Mouse (Mus musculus) hindbrain, embryonic 13.5 days (tissue): ENCODE results near the gene Rnf144b. TPM values are rescaled to one million over a fixed set of nuclear protein-coding genes. Genes with fewer than 3 reads are reported as not detected.

Experiments used
- ATAC-seq: fragments of 200-750 bp; cut with Nextera tagmentation; 2 replicates; pipeline ENCODE4 v1.8.0; 2017; ENCODE audit warnings: moderate TSS enrichment; ENCODE audit not compliant: low FRiP score
- H3K27ac ChIP-seq: fragments of 300-500 bp; sonication (generic); 2 replicates; pipeline ENCODE4 v1.5.1; 2015; ENCODE audit warnings: inconsistent platforms, mild to moderate bottlenecking, moderate library complexity
- H3K27me3 ChIP-seq: fragments of 300-500 bp; sonication (generic); 2 replicates; pipeline ENCODE4 v1.6.1; 2015; ENCODE audit warnings: mild to moderate bottlenecking, inconsistent platforms
- H3K36me3 ChIP-seq: fragments of 300-500 bp; sonication (generic); 2 replicates; pipeline ENCODE4 v1.6.1; 2015; ENCODE audit warnings: mild to moderate bottlenecking, inconsistent platforms
- H3K4me1 ChIP-seq: fragments of 300-500 bp; sonication (generic); replicated peaks from 2 replicates; pipeline ENCODE4 v1.6.1; 2015; ENCODE audit warnings: inconsistent platforms
- H3K4me2 ChIP-seq: fragments of 300-500 bp; sonication (generic); 2 replicates; pipeline ENCODE4 v1.6.1; 2015; ENCODE audit warnings: inconsistent platforms, mild to moderate bottlenecking, moderate library complexity
- H3K4me3 ChIP-seq: fragments of 300-500 bp; sonication (generic); 2 replicates; pipeline ENCODE4 v1.5.1; 2015; ENCODE audit warnings: mild to moderate bottlenecking, inconsistent platforms
- H3K9ac ChIP-seq: fragments of 300-500 bp; sonication (generic); 2 replicates; pipeline ENCODE4 v1.6.1; 2015; ENCODE audit warnings: mild to moderate bottlenecking, inconsistent platforms
- H3K9me3 ChIP-seq: fragments of 300-500 bp; sonication (generic); 2 replicates; pipeline ENCODE4 v1.6.1; 2016; ENCODE audit warnings: inconsistent platforms
- WGBS: fragments of 180-500 bp; shearing (Covaris S2); methylation state at CpG from one replicate; pipeline ENCODE4 v1.1.7; 2015; 5-methylcytosine and 5-hydroxymethylcytosine counted together
- polyA plus RNA-seq: library from polyadenylated mRNA; unstranded; fragments of >200 nt; fragmentation: Nextera tagmentation; extraction: Ambion mirVana; gene quantifications from 2 replicates; pipeline ENCODE4 v1.2.1, GENCODE M21; 2015

Rnf144b gene
- polyA plus RNA-seq, 1 experiment from 2014 or later: 0.55 TPM

DNA sequence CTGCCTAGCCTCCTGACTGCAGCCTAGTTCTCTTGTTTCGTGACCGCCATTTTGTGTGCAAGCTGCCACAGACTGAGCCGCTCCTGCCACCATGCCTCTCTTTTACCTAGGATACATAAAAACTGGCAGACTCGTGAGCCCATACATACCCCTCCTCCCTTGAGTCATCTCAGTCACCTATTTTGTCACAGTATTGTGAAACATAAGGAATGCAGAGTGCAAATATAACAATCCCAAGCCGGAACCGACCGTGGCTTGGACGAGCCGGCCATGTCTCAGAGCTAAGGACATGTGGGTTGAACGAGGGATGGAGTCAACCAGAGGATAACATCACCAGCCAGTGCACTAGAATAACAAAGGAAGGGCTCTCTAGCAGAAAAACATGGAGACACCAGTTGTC is 91.4 kb downstream of the Rnf144b start:
- 96% methylated on average over 10 of the region's 10 CpGs for WGBS
- no peak for ATAC-seq

DNA sequence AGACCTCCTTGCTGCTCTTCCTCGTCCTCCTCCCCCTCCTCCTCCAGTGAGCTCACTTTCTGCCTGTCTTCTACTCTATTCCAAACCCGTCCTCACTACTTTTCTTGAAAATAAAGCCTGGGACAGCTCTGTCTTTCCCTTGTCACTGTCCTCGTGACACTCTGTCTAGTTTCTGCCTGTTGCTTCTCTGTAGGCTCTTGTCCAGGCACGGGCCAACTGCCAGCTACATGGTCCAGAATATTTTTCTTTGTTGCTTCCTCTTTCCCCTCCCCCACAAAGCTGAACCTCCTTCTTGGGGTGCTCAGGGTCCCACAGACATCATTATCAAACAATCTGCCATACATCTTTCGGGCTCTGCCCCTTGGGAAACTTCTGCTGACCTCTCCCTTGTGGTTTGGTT is 92.4 kb downstream of the Rnf144b start:
- Histone ChIP-seq H3K36me3 (no peaks in the 10 kb centered on the region), H3K27ac (no peak overlapping the region), H3K27me3 (no peaks in the 10 kb centered on the region), H3K4me3 (no peak overlapping the region), H3K4me1 (peaks cover 5% of the 10 kb centered on the region; the same call in 1 of the 2 replicates), H3K9ac (no peak overlapping the region), H3K4me2 (no peak overlapping the region), H3K9me3 (no peaks in the 10 kb centered on the region)
- 73% methylated on average over 5 of the region's 5 CpGs for WGBS
- no peak for ATAC-seq

More for the DNA sequence above, 91.4 kb downstream of the Rnf144b start:
- H3K27ac ChIP-seq: no peak overlapping the region
- H3K9me3 ChIP-seq: no peaks in the 10 kb centered on the region
- peaks cover 5% of the 10 kb centered on the region; the same call in 1 of the 2 replicates for H3K4me1 ChIP-seq
- no peak overlapping the region for H3K9ac ChIP-seq
- no peaks in the 10 kb centered on the region for H3K27me3 ChIP-seq
- no peak overlapping the region for H3K4me3 ChIP-seq
- no peaks in the 10 kb centered on the region for H3K36me3 ChIP-seq
- no peak overlapping the region for H3K4me2 ChIP-seq

DNA sequence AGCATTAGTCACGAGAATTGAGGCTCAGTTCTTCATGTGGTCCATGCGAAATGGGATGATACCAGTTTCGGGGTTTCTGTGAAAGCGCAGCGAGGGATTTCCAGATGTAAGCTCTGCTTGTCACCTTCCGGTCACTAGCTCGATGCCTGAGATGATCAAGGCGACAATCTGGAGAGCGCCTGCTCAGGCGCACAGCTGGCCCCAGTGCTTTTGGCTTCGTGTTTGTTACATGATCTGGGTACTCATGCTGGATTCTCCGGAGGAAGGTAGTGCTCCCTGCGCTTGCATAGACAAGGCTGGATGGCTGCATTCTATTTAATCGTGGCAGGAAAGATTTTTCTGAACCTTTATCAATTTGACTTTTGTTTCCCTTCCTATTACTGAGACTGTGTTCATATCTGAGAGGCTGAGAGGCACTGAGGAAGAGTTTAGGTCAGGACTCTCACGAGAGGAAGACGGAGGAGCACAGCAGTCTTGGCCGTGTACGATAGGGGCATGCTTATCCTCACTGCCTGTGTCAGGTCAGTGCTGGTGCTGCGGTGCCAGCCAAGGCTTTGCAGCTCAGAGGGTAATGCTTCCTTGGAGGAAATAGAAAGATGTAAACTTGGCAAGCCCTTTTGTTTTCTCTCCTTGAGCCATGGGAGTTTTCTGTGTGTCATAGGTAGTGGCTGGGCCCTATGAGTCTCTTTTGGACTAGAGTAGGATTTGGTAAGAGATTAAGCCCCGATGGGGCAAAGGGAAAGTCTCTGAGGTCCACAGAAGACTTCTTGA is 93.5 kb downstream of the Rnf144b start:
- H3K9ac ChIP-seq: no peak overlapping the region
- peaks cover 5% of the 10 kb centered on the region; the same call in 1 of the 2 replicates for H3K4me1 ChIP-seq
- no peaks in the 10 kb centered on the region for H3K9me3 ChIP-seq
- ATAC-seq: no peak
- H3K27ac ChIP-seq: no peak overlapping the region
- no peak overlapping the region for H3K4me3 ChIP-seq
- H3K27me3 ChIP-seq: no peaks in the 10 kb centered on the region
- H3K36me3 ChIP-seq: no peaks in the 10 kb centered on the region
- H3K4me2 ChIP-seq: no peak overlapping the region
- 91% methylated on average over 20 of the region's 20 CpGs for WGBS

DNA sequence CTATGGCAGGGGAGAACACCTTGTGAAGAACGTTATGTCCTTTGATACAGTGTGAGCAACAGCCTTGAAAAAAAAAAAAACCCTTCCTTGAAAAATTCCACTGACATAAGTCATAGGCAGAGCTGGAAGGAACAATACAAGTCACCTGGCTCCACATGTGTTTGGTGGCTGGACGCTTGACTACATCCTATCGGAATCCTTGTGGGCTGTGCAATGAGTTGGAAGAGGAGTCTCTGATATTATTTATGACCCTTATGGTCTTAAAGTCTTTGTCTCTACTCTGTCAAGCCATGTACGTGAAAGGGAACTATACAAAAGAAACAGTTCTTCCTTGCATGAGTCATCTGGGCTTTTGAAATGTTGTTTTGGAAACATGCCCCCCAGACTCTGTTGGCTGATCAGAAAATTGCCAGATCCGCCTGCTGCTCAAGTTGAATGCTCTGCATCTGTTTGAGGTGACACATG is 94.7 kb downstream of the Rnf144b start:
- H3K4me3 ChIP-seq: no peak overlapping the region
- peaks cover 5% of the 10 kb centered on the region; the same call in 1 of the 2 replicates for H3K4me1 ChIP-seq
- H3K27me3 ChIP-seq: no peaks in the 10 kb centered on the region
- no peaks in the 10 kb centered on the region for H3K36me3 ChIP-seq
- no peak overlapping the region for H3K4me2 ChIP-seq
- no peaks in the 10 kb centered on the region for H3K9me3 ChIP-seq
- no peak overlapping the region for H3K9ac ChIP-seq
- H3K27ac ChIP-seq: no peak overlapping the region
- WGBS: 79% methylated on average over 5 of the region's 5 CpGs
- no peak for ATAC-seq

DNA sequence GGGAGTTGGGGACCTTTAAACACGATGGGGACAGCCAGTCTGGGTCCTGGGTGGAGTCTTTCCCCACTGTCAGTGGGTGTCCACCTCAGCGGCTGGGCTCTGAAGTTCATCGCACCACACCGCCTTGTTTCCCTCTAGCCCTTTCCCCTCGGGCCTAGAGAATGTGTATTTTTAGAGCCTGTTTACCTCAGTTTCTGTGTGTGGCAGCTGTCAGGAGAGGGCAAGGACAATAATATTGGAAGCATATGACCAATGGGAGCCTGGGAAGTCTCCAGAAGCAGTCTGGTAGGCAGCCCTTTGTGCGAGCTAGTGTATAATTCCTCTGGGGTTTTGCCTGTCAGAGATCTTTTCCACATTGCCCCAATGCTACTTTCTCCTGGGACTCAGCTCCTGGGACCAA is 95.9 kb downstream of the Rnf144b start:
- no peaks in the 10 kb centered on the region for H3K36me3 ChIP-seq
- no peaks in the 10 kb centered on the region for H3K27me3 ChIP-seq
- no peak overlapping the region for H3K4me3 ChIP-seq
- H3K9me3 ChIP-seq: no peaks in the 10 kb centered on the region
- no peak overlapping the region for H3K4me2 ChIP-seq
- no peak for ATAC-seq
- no peak overlapping the region for H3K27ac ChIP-seq
- 73% methylated on average over 6 of the region's 6 CpGs for WGBS
- peaks cover 6% of the 10 kb centered on the region; the same call in 1 of the 2 replicates for H3K4me1 ChIP-seq
- H3K9ac ChIP-seq: no peak overlapping the region

- H3K9ac ChIP-seq: no peak overlapping the region
- no peak overlapping the region for H3K4me2 ChIP-seq
- ATAC-seq: no peak
- no peak overlapping the region for H3K4me3 ChIP-seq
- no peak overlapping the region for H3K27ac ChIP-seq
- no peaks in the 10 kb centered on the region for H3K27me3 ChIP-seq
- no peaks in the 10 kb centered on the region for H3K9me3 ChIP-seq
- H3K36me3 ChIP-seq: no peaks in the 10 kb centered on the region
- H3K4me1 ChIP-seq: peaks cover 22% of the 10 kb centered on the region
- WGBS: 87% methylated on average over 10 of the region's 10 CpGs
Measured at GRCm38 (mm10) chr13:47220426-47220825, 98.0 kb downstream of the Rnf144b start.

DNA sequence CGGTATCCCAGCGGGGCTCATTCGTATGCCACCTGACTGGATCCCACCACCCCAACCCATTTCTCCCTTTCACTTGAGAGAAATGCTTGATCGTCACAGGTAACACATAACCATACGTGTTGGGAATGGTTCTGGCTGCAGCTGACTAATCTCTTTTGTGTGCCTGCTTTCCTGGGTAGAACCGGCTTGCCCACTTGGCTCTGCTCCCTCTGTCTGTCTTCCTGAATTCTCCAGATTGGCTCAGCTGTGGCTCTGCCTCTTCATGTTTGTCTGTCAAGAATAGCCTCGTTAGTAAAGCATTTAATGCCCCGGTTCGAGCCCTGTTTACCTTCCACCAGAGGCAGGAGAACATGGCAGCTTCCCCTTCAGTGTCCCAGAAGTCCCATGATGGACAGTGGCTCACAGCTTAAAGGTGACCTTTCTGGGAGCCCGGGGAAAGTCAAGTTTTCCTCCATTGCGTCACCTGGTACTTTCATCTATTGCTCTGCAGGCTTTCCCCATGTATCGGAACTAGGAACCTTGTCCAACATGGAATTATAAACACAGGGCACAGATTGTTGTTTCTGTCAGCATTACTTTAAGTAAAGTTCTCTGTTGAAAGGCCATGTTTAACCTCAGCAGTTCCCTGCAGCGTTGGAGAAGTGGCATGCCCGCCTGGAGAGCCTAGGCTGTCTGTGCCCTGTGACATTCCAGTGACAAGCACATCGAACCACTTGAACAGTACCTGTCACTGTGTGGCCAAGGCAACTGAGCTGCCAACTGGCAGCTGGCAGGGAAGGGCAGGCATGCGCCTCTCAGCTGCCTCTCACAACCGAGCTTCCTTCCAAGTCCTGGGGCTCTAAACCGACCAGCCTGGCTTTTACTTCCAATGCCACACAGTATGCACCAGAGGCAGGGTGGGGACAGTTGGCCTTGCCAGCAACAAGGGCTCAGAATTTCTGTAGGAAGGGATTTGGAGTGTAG is 101.4 kb downstream of the Rnf144b start:
- no peak overlapping the region for H3K4me3 ChIP-seq
- H3K4me2 ChIP-seq: no peak overlapping the region
- H3K9me3 ChIP-seq: no peaks in the 10 kb centered on the region
- ATAC-seq: no peak
- H3K4me1 ChIP-seq: peaks cover 17% of the 10 kb centered on the region
- no peak overlapping the region for H3K9ac ChIP-seq
- peak overlapping the region; percentile 8; the same call in 1 of the 2 replicates for H3K27ac ChIP-seq
- H3K27me3 ChIP-seq: no peaks in the 10 kb centered on the region
- no peaks in the 10 kb centered on the region for H3K36me3 ChIP-seq
- WGBS: 70% methylated on average over 18 of the region's 18 CpGs

DNA sequence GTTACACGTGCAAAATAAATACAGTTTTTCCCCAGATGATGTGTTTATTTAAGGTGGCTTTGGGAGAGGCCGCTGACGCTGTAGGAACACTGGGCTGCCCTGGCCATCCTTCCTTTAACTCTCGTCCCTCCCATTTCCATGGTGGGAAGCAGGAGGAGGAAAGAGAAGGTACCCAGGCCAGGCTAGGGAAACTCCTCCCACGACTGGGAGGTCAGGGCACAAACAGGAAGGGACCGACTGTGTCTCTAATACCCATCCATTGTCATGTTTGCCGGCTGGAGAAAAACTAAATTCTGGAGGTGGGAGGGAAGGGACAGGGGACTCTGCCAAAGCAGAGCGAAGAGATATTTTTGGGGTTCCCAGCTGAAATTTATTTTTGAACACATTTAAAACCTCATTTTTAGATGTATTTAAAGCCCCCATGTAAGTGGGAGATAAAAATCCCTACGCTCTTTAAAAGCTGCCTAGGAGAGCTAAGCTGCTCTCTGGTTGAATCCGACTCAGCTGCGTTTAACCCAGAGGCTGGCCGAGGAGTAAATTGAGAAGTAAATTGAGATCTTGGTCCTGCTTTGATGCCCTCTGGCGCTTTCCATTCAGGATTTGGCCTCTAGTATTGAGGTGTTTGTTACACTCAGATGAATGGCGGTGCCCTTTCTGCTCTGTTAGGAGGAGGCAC is 102.3 kb downstream of the Rnf144b start:
- WGBS: 17% methylated on average over 14 of the region's 14 CpGs
- no peak overlapping the region for H3K4me3 ChIP-seq
- no peak overlapping the region for H3K27ac ChIP-seq
- H3K9ac ChIP-seq: no peak overlapping the region
- H3K4me2 ChIP-seq: no peak overlapping the region
- peaks cover 17% of the 10 kb centered on the region for H3K4me1 ChIP-seq
- no peaks in the 10 kb centered on the region for H3K9me3 ChIP-seq
- no peak for ATAC-seq
- no peaks in the 10 kb centered on the region for H3K27me3 ChIP-seq
- H3K36me3 ChIP-seq: no peaks in the 10 kb centered on the region

DNA sequence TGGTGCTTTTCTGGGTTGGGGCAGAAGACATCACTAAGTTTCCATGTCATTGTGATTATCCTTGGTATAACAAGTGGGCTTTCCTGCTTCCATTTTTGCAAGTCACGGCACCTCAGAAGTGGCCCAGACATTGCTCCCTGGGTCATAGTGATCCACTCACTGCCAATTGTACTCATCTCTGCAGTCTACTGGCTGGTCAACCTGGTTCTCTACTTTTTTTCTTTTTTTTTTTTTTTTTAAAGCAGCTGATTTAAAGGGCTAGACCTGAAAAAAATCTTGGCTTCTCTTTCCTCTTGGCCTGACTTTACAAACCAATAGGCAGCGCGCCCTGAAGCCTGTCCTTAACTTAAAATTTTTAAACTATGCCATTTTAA is 102.9 kb downstream of the Rnf144b start:
- no peaks in the 10 kb centered on the region for H3K36me3 ChIP-seq
- no peak overlapping the region for H3K27ac ChIP-seq
- no peak overlapping the region for H3K4me3 ChIP-seq
- no peak for ATAC-seq
- H3K27me3 ChIP-seq: no peaks in the 10 kb centered on the region
- 74% methylated on average over 3 of the region's 3 CpGs for WGBS
- H3K4me2 ChIP-seq: no peak overlapping the region
- peaks cover 17% of the 10 kb centered on the region for H3K4me1 ChIP-seq
- no peak overlapping the region for H3K9ac ChIP-seq
- H3K9me3 ChIP-seq: no peaks in the 10 kb centered on the region

- no peak for ATAC-seq
- Histone ChIP-seq H3K9ac (no peak overlapping the region), H3K27me3 (no peaks in the 10 kb centered on the region), H3K4me1 (peaks cover 17% of the 10 kb centered on the region), H3K9me3 (no peaks in the 10 kb centered on the region), H3K36me3 (no peaks in the 10 kb centered on the region), H3K4me2 (no peak overlapping the region), H3K27ac (no peak overlapping the region), H3K4me3 (no peak overlapping the region)
- WGBS: 85% methylated on average over 9 of the region's 9 CpGs
Measured at GRCm38 (mm10) chr13:47225802-47226201, 103.3 kb downstream of the Rnf144b start.

DNA sequence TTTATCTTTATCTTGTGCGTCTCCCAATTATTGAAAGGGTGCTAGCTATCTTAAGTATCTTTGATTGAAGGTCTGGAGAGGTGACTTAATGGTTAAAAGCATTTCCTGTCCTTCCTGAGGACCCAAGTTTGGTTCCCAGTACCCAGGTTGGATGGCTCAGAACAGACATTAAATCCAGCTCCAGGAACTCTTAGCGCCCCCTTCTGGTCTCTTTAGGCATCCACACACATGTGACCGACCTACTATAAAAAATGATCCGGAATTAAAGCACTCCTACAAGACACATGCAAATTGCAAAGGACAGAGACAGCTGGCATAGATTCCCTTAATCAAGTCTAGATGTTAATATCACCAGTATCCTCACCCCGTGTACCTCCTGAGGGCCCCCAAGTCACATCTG is 104.1 kb downstream of the Rnf144b start:
- Histone ChIP-seq H3K4me2 (no peak overlapping the region), H3K36me3 (no peaks in the 10 kb centered on the region), H3K4me3 (no peak overlapping the region), H3K9ac (no peak overlapping the region), H3K4me1 (peaks cover 17% of the 10 kb centered on the region), H3K27me3 (no peaks in the 10 kb centered on the region), H3K9me3 (no peaks in the 10 kb centered on the region), H3K27ac (no peak overlapping the region)
- 87% methylated on average over 5 of the region's 5 CpGs for WGBS
- ATAC-seq: no peak

GRCm38 (mm10) chr13:47228201-47228600 is 105.7 kb downstream of the Rnf144b start:
- H3K9ac ChIP-seq: no peak overlapping the region
- H3K4me3 ChIP-seq: no peak overlapping the region
- WGBS: 92% methylated on average over 8 of the region's 8 CpGs
- H3K9me3 ChIP-seq: no peaks in the 10 kb centered on the region
- ATAC-seq: no peak
- H3K4me1 ChIP-seq: peaks cover 21% of the 10 kb centered on the region
- H3K36me3 ChIP-seq: no peaks in the 10 kb centered on the region
- H3K27ac ChIP-seq: no peak overlapping the region
- H3K27me3 ChIP-seq: no peaks in the 10 kb centered on the region
- H3K4me2 ChIP-seq: no peak overlapping the region
